Mouse (Mus musculus): ENCODE results near the gene Olfr525.

The Olfr525 gene

GRCm38 (mm10) chr7:140320558-140320957 lies at the start of gene Olfr525:
Gene Olfr525 (plus strand): TSS chr7:140320858.
- DNase-seq (ENCODE audit: low spot score in 2 of 2): no peak

DNA sequence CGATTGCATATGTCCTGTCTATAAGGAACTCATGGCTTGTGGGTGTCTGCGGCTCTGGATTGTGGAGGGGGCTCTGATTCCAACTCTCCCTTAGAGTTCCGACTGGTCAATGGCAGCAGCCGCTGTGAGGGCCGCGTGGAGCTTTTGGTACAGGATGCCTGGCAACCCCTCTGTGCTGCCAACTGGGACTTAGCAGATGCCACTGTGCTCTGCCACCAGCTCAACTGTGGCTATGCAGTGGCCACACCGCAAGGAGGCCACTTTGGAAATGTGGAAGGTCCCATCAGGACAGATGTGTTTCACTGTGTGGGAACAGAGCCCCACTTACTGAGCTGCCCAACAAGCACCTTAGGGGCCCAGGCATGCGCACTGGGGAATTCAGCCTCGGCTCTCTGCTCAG lies 24.9 kb upstream of the Olfr525 start:
- DNase-seq (ENCODE audit: low spot score in 2 of 2): no peak

DNA sequence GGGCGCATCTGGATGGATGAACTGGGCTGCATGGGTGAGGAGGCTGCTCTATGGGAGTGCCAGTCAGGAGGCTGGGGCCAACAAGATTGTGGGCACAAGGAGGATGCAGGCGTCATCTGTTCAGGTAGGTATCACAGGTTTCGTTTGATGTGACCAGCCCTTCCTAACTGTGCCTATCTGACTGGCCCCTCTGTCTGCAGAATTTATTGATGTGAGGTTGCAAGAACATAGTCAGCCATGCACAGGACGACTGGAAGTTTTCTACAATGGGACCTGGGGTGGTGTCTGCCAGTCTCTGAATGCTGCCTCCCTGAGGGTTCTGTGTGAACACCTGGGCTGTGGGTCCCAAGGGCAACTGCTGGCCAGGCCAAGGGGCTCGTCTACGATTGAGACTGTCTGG lies 23.8 kb upstream of the Olfr525 start:
- no peak for DNase-seq (ENCODE audit: low spot score in 2 of 2)

GRCm38 (mm10) chr7:140299416-140299815 lies 21.2 kb upstream of the Olfr525 start:
- DNase-seq (ENCODE audit: low spot score in 2 of 2): no peak

GRCm38 (mm10) chr7:140319861-140320385 lies 735 bp upstream of the Olfr525 start:
- no peak for DNase-seq (ENCODE audit: low spot score in 2 of 2)

GRCm38 (mm10) chr7:140321135-140321534 lies 477 bp downstream of the Olfr525 start:
- DNase-seq (ENCODE audit: low spot score in 2 of 2): peak in 1 of 2 experiments; percentile 2

GRCm38 (mm10) chr7:140329766-140330304 lies 9.2 kb downstream of the Olfr525 start:
- no peak for DNase-seq (ENCODE audit: low spot score in 2 of 2)

DNA sequence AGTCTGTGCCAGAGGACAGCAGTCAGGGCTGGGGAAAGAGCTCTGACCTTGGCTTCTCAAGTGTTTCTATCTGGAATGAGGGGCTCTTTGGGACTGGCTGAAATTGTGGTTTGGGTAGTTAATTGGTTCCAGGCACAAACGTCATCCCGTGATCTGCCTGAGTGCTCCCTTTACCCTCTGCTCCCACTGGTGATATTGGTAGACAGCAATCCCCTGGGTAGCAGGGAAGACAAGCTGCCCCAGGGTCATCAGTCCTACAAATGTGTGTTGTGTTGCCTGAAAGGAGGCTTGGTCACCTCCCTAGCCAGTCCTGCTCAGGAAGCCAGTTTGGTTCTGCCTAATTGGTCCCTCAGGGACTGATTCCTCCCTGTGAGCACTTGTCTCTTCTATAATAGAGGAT lies 13.1 kb downstream of the Olfr525 start, which contains the start of gene Olfr527:
Gene Olfr527, plus strand, starts transcription at position 301 of the 400 bp plus-strand sequence.
- no peak for DNase-seq (ENCODE audit: low spot score in 2 of 2)

GRCm38 (mm10) chr7:140361571-140361970 lies 40.9 kb downstream of the Olfr525 start, which contains the start of gene Olfr60:
Gene Olfr60 (minus strand): TSS chr7:140361671.
- no peak for DNase-seq (ENCODE audit: low spot score in 2 of 2)

DNA sequence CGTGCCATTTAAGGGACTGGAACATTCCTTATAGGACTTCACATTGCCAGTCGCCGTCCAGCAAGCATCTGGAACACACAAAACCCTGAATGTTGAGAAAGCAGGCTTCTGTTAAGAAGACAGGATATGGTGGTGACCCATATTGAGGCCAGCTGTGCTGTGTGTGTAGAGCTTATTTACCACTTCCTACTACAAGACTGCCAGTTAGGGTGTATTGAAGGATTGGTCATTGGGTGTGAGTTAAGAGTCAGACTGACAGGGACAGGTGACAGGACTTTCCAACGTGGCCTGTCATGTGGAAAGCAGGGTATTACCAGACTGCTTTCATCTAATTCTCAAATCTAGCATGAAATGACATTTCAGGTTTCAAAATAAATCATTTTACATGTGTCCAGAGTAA lies 53.6 kb downstream of the Olfr525 start:
- no peak for DNase-seq (ENCODE audit: low spot score in 2 of 2)

- DNase-seq (ENCODE audit: low spot score in 2 of 2): no peak
These were observed 55.6 kb downstream of the Olfr525 start, which contains the start of gene Olfr530 for GRCm38 (mm10) chr7:140376231-140376630. Gene Olfr530 (minus strand): TSS chr7:140376331.

GRCm38 (mm10) chr7:140376911-140377310 lies 56.3 kb downstream of the Olfr525 start:
- no peak for DNase-seq (ENCODE audit: low spot score in 2 of 2)

All from spleen, postnatal 36 days (tissue).